Mouse (Mus musculus) myocyte (in vitro differentiated cells): ENCODE data around the gene Ptpn6. TPM values are rescaled to one million over a fixed set of nuclear protein-coding genes. Genes with fewer than 3 reads are reported as not detected.

Experiments
- H3K27me3 ChIP-seq: one replicate; pipeline ENCODE4 v1.6.1; 2011; ENCODE audit not compliant: control insufficient read depth, insufficient read depth, insufficient read length
- H3K36me3 ChIP-seq: one replicate; pipeline ENCODE4 v1.6.1; 2011; ENCODE audit not compliant: control insufficient read depth, insufficient read depth
- H3K4me2 ChIP-seq: one replicate; pipeline ENCODE4 v1.6.1; 2011; ENCODE audit warnings: low read depth, control low read depth
- H3K4me3 ChIP-seq: one replicate; pipeline ENCODE4 v1.5.1; 2011; ENCODE audit warnings: mild to moderate bottlenecking, control low read depth, moderate library complexity
- H3K79me2 ChIP-seq: one replicate; pipeline ENCODE4 v1.6.1; 2011; ENCODE audit not compliant: control insufficient read depth, insufficient read depth
- H3ac ChIP-seq: one replicate; pipeline ENCODE4 v1.6.1; 2011; ENCODE audit not compliant: control insufficient read depth, insufficient read length
- CEBPB ChIP-seq: IDR thresholded peaks from 2 replicates; pipeline ENCODE4 v1.6.1; 2011; ENCODE audit warnings: mild to moderate bottlenecking, moderate library complexity; ENCODE audit not compliant: poor library complexity, insufficient read depth, severe bottlenecking
- E2F4 ChIP-seq: IDR thresholded peaks from one replicate; pipeline ENCODE4 v1.6.1; 2011; ENCODE audit warnings: mild to moderate bottlenecking, control low read depth, moderate library complexity; ENCODE audit not compliant: insufficient read depth
- MAX ChIP-seq: IDR thresholded peaks from one replicate; pipeline ENCODE4 v1.6.1; 2011; ENCODE audit warnings: low read depth, mild to moderate bottlenecking, control low read depth
- MYOD1 ChIP-seq, 3 experiments: IDR thresholded peaks; one replicate each; pipeline ENCODE4 v1.6.1; 2011; ENCODE audit warnings: control low read depth in 2 of 3, low read depth in 2 of 3, mild to moderate bottlenecking in 2 of 3, moderate library complexity in 1 of 3; ENCODE audit not compliant: insufficient read length in 2 of 3, control insufficient read depth in 1 of 3
- MYOG ChIP-seq, 3 experiments: IDR thresholded peaks; one replicate each; pipeline ENCODE4 v1.6.1; 2011; ENCODE audit warnings: control low read depth in 2 of 3, low read depth in 2 of 3, mild to moderate bottlenecking in 2 of 3; ENCODE audit not compliant: insufficient read length in 2 of 3, control insufficient read depth in 1 of 3, insufficient read depth in 1 of 3
- POLR2A ChIP-seq: IDR thresholded peaks from one replicate; pipeline ENCODE4 v1.6.1; 2011; ENCODE audit warnings: low read depth, mild to moderate bottlenecking, control low read depth, moderate library complexity; ENCODE audit not compliant: insufficient read length
- POLR2AphosphoS2 ChIP-seq: IDR thresholded peaks from one replicate; pipeline ENCODE4 v1.6.1; 2011; ENCODE audit warnings: low read depth, control low read depth; ENCODE audit not compliant: insufficient read length
- REST ChIP-seq: IDR thresholded peaks from one replicate; pipeline ENCODE4 v1.6.1; 2011; ENCODE audit warnings: mild to moderate bottlenecking, control low read depth, moderate library complexity; ENCODE audit not compliant: insufficient read depth, insufficient read length
- SRF ChIP-seq: IDR thresholded peaks from one replicate; pipeline ENCODE4 v1.6.1; 2011; ENCODE audit warnings: low read depth; ENCODE audit not compliant: control insufficient read depth, insufficient read length
- TCF12 ChIP-seq: IDR thresholded peaks from one replicate; pipeline ENCODE4 v1.6.1; 2011; ENCODE audit warnings: mild to moderate bottlenecking, control low read depth; ENCODE audit not compliant: poor library complexity, insufficient read depth, severe bottlenecking
- TCF3 ChIP-seq: IDR thresholded peaks from one replicate; pipeline ENCODE4 v1.6.1; 2011; ENCODE audit warnings: low read depth, control low read depth; ENCODE audit not compliant: insufficient read length
- USF1 ChIP-seq: IDR thresholded peaks from one replicate; pipeline ENCODE4 v1.6.1; 2011; ENCODE audit warnings: low read depth, mild to moderate bottlenecking, control low read depth, moderate library complexity
- polyA plus RNA-seq: library from polyadenylated mRNA; unstranded; fragments of >200 nt; fragmentation: generic; extraction: Trizol; gene quantifications from one replicate; pipeline ENCODE4 v1.2.1, GENCODE M21; 2012; ENCODE audit warnings: missing spikeins

Ptpn6 gene
- polyA plus RNA-seq, 1 experiment = 3.1 TPM

DNA sequence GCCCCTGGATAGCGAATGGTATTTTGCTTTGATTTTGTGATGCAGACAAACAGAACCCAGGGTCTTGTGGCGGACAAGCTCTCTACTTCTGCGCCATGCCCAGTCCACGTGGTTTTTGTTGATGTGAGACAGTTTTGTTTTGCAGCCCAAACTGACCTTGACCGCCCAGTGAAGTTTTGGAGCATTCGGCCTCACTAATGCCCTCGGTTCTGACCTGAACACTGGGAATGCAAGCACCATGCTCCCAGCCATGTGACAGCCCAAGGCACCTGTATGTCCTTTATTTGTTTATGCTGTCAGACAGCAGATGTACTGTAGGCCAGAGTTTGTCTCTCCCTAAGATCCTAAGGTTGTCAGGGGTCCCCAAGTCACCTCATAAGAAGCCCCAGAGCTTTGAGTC is 63.9 kb downstream of the Ptpn6 start:
- Histone ChIP-seq H3K79me2 (peaks cover 25% of the 10 kb centered on the region), H3K36me3 (peaks cover 8% of the 10 kb centered on the region), H3K4me2 (no peak overlapping the region), H3K4me3 (no peak overlapping the region), H3K27me3 (no peaks in the 10 kb centered on the region), H3ac (no peak overlapping the region)
- TF ChIP-seq MYOD1 (IDR thresholded peaks at IDR 0.05; ENCODE audit: control insufficient read depth in 1 of 3, insufficient read length in 2 of 3, low read depth in 2 of 3) (no peak), MYOG (IDR thresholded peaks at IDR 0.05; ENCODE audit: control insufficient read depth in 1 of 3, insufficient read depth in 1 of 3, insufficient read length in 2 of 3, low read depth in 2 of 3) (no peak), USF1 (no peak), POLR2AphosphoS2 (no peak), TCF3 (no peak), POLR2A (no peak), SRF (no peak), CEBPB (no peak), E2F4 (no peak)

DNA sequence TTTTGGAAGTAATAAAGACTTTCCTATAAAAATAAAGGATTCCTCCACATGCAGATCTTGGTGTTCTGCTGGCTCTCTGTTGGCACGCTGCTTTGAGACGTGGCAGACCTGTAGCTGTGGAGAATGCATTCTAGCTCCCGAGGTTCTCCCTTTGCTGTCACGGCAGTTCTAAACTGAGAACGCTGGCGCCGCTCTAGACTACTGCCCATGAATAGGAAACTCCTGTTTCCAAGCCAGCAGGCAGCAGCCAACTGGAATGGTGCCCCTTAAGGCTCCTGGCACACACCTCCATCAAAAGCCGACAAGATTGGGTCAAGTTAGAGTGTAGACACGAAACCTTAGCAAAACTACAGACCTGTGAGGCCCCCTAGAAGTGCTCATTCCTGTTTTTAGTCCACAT is 64.9 kb downstream of the Ptpn6 start:
- no peak for TF ChIP-seq SRF
- TF ChIP-seq REST = no peak
- no peak for TF ChIP-seq MYOG (IDR thresholded peaks at IDR 0.05; ENCODE audit: control insufficient read depth in 1 of 3, insufficient read depth in 1 of 3, insufficient read length in 2 of 3, low read depth in 2 of 3)
- no peak for TF ChIP-seq POLR2A
- no peak for TF ChIP-seq TCF12
- TF ChIP-seq E2F4 = no peak
- no peak for TF ChIP-seq TCF3
- no peak for TF ChIP-seq USF1
- TF ChIP-seq MYOD1 (IDR thresholded peaks at IDR 0.05; ENCODE audit: control insufficient read depth in 1 of 3, insufficient read length in 2 of 3, low read depth in 2 of 3) = no peak
- TF ChIP-seq POLR2AphosphoS2 = no peak
- TF ChIP-seq MAX = no peak
- Histone ChIP-seq H3K4me3 (no peak overlapping the region), H3K4me2 (no peak overlapping the region), H3K27me3 (no peaks in the 10 kb centered on the region), H3ac (no peak overlapping the region), H3K79me2 (peaks cover 25% of the 10 kb centered on the region), H3K36me3 (peaks cover 8% of the 10 kb centered on the region)

DNA sequence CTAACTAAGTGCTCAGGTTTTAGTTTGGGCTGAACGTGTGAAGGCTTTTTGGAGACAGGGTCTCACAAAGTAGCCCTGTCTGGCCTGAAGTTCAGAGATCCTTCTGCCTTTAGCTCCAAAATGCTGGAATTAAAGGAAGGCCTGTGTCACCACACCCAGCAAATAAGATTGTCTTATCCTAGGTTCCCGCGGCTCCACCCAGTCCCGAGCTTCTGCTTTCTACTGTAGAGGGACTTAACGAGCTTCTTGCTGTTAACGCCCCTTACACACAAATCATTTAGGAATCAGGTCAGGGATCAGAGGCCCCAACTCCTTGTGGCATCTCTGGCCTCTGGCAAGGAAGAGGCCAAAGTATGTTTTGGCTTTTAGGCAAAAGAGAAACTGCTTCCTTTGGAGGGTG is 66.4 kb downstream of the Ptpn6 start:
- H3K27me3 ChIP-seq = no peaks in the 10 kb centered on the region
- H3K36me3 ChIP-seq = peaks cover 8% of the 10 kb centered on the region
- H3K79me2 ChIP-seq = peaks cover 25% of the 10 kb centered on the region
- H3K4me2 ChIP-seq = no peak overlapping the region
- TF ChIP-seq USF1 = no peak
- TF ChIP-seq MYOG (IDR thresholded peaks at IDR 0.05; ENCODE audit: control insufficient read depth in 1 of 3, insufficient read depth in 1 of 3, insufficient read length in 2 of 3, low read depth in 2 of 3) = no peak
- TF ChIP-seq POLR2AphosphoS2 = no peak
- TF ChIP-seq MAX = no peak
- TF ChIP-seq E2F4 = no peak
- H3K4me3 ChIP-seq = no peak overlapping the region
- no peak overlapping the region for H3ac ChIP-seq

Other genes starting within 250 kb of the Ptpn6 start
- 1.2 TPM for gene C1rl, start 245.6 kb downstream of the Ptpn6 start, polyA plus RNA-seq
- gene C1ra, start 226.3 kb downstream of the Ptpn6 start, polyA plus RNA-seq = 1.9 TPM
- gene C1s1, start 196.4 kb downstream of the Ptpn6 start, polyA plus RNA-seq = 0.24 TPM
- 0.14 TPM for gene C1rb, start 168.4 kb downstream of the Ptpn6 start, polyA plus RNA-seq
- 0.07 TPM for gene C1s2, start 102.6 kb downstream of the Ptpn6 start, polyA plus RNA-seq
- gene Lpcat3, start 75.7 kb downstream of the Ptpn6 start, polyA plus RNA-seq = 138 TPM
- 103 TPM for gene Emg1, start 26.5 kb downstream of the Ptpn6 start, polyA plus RNA-seq
- 339 TPM for gene Phb2, start 26.4 kb downstream of the Ptpn6 start, polyA plus RNA-seq
- 287 TPM for gene Grcc10, start 2.7 kb upstream of the Ptpn6 start, polyA plus RNA-seq
- gene Gm45234, start 17.3 kb upstream of the Ptpn6 start, polyA plus RNA-seq = not detected
- 39.4 TPM for gene Atn1, start 17.8 kb upstream of the Ptpn6 start, polyA plus RNA-seq
- gene Eno2, start 31.0 kb upstream of the Ptpn6 start, polyA plus RNA-seq = 19.5 TPM
- 0.13 TPM for gene Lrrc23, start 41.0 kb upstream of the Ptpn6 start, polyA plus RNA-seq
- gene Spsb2, start 69.9 kb upstream of the Ptpn6 start, polyA plus RNA-seq = 41.2 TPM
- 1,480 TPM for gene Tpi1, start 75.6 kb upstream of the Ptpn6 start, polyA plus RNA-seq
- gene Usp5, start 90.8 kb upstream of the Ptpn6 start, polyA plus RNA-seq = 123 TPM
- gene Cdca3, start 90.8 kb upstream of the Ptpn6 start, polyA plus RNA-seq = 28.8 TPM
- gene Gnb3, start 101.6 kb upstream of the Ptpn6 start, polyA plus RNA-seq = 0.11 TPM
- 1.1 TPM for gene P3h3, start 119.0 kb upstream of the Ptpn6 start, polyA plus RNA-seq
- gene Gpr162, start 125.3 kb upstream of the Ptpn6 start, polyA plus RNA-seq = 0.02 TPM
- not detected for gene Cd4, start 149.5 kb upstream of the Ptpn6 start, polyA plus RNA-seq
- gene Lag3, start 173.0 kb upstream of the Ptpn6 start, polyA plus RNA-seq = 0.41 TPM
- gene Ptms, start 181.4 kb upstream of the Ptpn6 start, polyA plus RNA-seq = 1,462 TPM
- 384 TPM for gene Mlf2, start 192.7 kb upstream of the Ptpn6 start, polyA plus RNA-seq
- 142 TPM for gene Cops7a, start 226.8 kb upstream of the Ptpn6 start, polyA plus RNA-seq